Mouse (Mus musculus) hindbrain, embryonic 14.5 days (tissue): Measurements from ENCODE around the gene Usp18. TPM values are rescaled to one million over a fixed set of nuclear protein-coding genes. Genes with fewer than 3 reads are reported as not detected.

ENCODE experiments used
- ATAC-seq: fragments of 200-750 bp; cut with Nextera tagmentation; 2 replicates; pipeline ENCODE4 v1.8.0; 2017; ENCODE audit warnings: moderate number of reproducible peaks, mild to moderate bottlenecking, moderate TSS enrichment, moderate library complexity; ENCODE audit not compliant: low FRiP score
- DNase-seq: peaks from one replicate; pipeline ENCODE4 v3.0.0-alpha.2; 2015; ENCODE audit warnings: low spot score
- H3K27ac ChIP-seq: fragments of 300-500 bp; sonication (generic); 2 replicates; pipeline ENCODE4 v1.5.1; 2014; ENCODE audit warnings: mild to moderate bottlenecking, moderate library complexity
- H3K27me3 ChIP-seq: fragments of 300-500 bp; sonication (generic); 2 replicates; pipeline ENCODE4 v1.6.1; 2014; ENCODE audit warnings: mild to moderate bottlenecking, low read length, mixed read lengths; ENCODE audit not compliant: control insufficient read depth, insufficient read depth
- H3K36me3 ChIP-seq: fragments of 300-500 bp; sonication (generic); replicated peaks from 2 replicates; pipeline ENCODE4 v1.6.1; 2014; ENCODE audit not compliant: control insufficient read depth, insufficient read depth
- H3K4me1 ChIP-seq: fragments of 300-500 bp; sonication (generic); replicated peaks from 2 replicates; pipeline ENCODE4 v1.6.1; 2014; ENCODE audit warnings: antibody characterized with exemption, low read length, mixed read lengths; ENCODE audit not compliant: control insufficient read depth, insufficient read depth
- H3K4me2 ChIP-seq: fragments of 300-500 bp; sonication (generic); replicated peaks from 2 replicates; pipeline ENCODE4 v1.6.1; 2014; ENCODE audit warnings: mild to moderate bottlenecking, moderate library complexity
- H3K4me3 ChIP-seq: fragments of 300-500 bp; sonication (generic); replicated peaks from 2 replicates; pipeline ENCODE4 v1.5.1; 2014; ENCODE audit warnings: mild to moderate bottlenecking, low read length
- H3K9ac ChIP-seq: fragments of 300-500 bp; sonication (generic); 2 replicates; pipeline ENCODE4 v1.6.1; 2014
- H3K9me3 ChIP-seq: fragments of 300-500 bp; sonication (generic); 2 replicates; pipeline ENCODE4 v1.6.1; 2016; ENCODE audit warnings: low read length; ENCODE audit not compliant: control insufficient read depth
- WGBS: fragments of 180-500 bp; shearing (Covaris S2); extraction: QIAGEN DNeasy Blood & Tissue Kit; methylation state at CpG from one replicate; pipeline ENCODE4 v1.1.7; 2014; 5-methylcytosine and 5-hydroxymethylcytosine counted together
- polyA plus RNA-seq: library from polyadenylated mRNA; unstranded; fragments of >200 nt; fragmentation: Nextera tagmentation; extraction: Ambion mirVana; gene quantifications from 2 replicates; pipeline ENCODE4 v1.2.1, GENCODE M21; 2014

Usp18 gene
- polyA plus RNA-seq, 1 experiment from 2014 or later = 2.2 TPM

DNA sequence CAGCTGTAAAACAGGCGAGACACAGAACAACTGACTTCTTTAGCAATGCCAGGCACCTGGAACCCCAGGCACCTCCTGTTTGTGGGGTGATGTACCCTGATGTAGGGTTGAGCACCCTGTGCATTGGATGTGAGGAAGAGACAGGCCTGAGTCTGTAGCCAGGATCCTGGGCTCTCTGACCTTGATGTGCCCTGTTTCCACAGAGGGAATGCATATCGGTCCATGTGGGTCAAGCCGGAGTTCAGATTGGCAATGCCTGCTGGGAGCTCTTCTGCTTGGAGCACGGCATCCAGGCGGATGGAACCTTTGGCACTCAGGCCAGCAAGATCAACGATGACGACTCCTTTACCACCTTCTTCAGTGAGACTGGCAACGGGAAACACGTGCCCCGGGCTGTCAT, 25.5 kb upstream of the Usp18 start:
- Histone ChIP-seq H3K36me3 (no peaks in the 10 kb centered on the region), H3K4me1 (no peaks in the 10 kb centered on the region), H3K9ac (no peak overlapping the region), H3K9me3 (no peaks in the 10 kb centered on the region), H3K4me2 (no peak overlapping the region), H3K27ac (no peak overlapping the region), H3K4me3 (no peak overlapping the region), H3K27me3 (no peaks in the 10 kb centered on the region)
- WGBS = 93% methylated on average over 10 of the region's 10 CpGs
- no peak for DNase-seq
- ATAC-seq = no peak

DNA sequence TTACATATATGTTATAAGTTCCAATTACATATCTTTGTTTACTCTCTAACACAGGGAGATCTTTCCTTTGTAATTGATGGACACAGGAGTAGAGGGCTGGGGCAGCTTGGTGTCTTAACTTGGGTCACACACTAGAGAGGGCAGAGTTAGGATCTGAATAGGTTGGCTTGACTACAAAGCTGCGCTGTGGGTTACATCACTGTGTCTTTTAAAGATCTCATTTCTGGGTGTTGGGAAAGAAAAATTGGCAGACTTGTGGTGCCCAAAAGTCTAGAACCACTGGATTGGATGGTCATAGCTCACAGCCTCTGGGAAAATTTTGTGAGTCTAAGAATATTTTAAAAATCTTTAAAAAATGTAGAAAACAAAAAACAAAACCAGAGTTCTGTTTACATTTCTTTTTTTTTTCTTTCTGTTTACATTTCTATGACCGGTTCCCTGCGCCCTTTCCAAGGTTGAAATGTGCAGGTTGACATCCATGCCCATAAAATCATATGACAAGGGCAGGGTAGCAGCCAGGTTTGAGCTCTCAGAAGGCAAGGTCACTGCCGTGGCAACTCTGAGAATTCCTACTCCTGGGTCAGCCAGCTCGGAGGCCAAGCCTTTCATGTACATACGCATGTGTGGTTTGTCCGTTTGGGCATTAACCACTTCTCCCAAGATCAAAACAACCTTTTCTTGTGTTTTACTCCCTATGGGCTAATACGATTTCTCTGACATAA, 23.7 kb upstream of the Usp18 start:
- Histone ChIP-seq H3K9me3 (no peaks in the 10 kb centered on the region), H3K27ac (no peak overlapping the region), H3K27me3 (no peaks in the 10 kb centered on the region), H3K4me2 (no peak overlapping the region), H3K4me3 (no peak overlapping the region), H3K36me3 (no peaks in the 10 kb centered on the region), H3K9ac (no peak overlapping the region), H3K4me1 (no peaks in the 10 kb centered on the region)
- 87% methylated on average over 8 of the region's 8 CpGs for WGBS
- ATAC-seq (no peak), DNase-seq (no peak)

DNA sequence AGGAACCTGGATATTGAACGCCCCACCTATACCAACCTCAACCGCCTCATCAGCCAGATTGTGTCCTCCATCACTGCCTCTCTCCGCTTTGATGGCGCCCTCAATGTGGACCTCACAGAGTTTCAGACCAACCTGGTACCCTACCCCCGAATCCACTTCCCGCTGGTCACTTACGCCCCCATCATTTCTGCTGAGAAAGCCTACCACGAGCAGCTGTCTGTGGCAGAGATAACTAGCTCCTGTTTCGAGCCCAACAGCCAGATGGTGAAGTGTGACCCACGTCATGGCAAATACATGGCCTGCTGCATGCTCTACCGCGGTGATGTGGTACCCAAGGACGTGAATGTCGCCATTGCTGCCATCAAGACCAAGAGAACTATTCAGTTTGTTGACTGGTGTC, 22.7 kb upstream of the Usp18 start:
- H3K4me2 ChIP-seq = no peak overlapping the region
- no peak for DNase-seq
- WGBS = 97% methylated on average over 14 of the region's 14 CpGs

DNA sequence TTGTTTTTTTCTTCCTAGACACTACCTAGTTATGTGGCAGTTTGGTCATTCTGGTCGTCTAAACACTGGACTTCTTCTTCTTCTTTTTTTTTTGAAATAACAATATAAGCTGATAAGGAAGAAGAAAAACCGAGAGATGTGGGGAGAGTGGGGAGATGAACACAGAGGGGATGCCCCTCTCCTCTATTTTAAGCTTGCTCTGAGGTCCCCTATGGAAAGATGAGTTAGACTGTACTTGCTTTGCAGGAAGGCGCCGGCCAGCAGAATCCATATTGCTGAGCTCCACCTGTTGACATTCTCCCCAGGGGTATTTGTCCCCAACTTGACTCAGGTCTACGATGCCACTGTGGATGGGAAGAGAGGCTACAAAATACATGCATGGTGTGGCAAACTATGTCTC, 21.6 kb upstream of the Usp18 start:
- ATAC-seq (no peak), DNase-seq (no peak)
- Histone ChIP-seq H3K4me3 (no peak overlapping the region), H3K9ac (no peak overlapping the region), H3K27me3 (no peaks in the 10 kb centered on the region), H3K27ac (no peak overlapping the region), H3K9me3 (no peaks in the 10 kb centered on the region), H3K36me3 (no peaks in the 10 kb centered on the region), H3K4me2 (no peak overlapping the region), H3K4me1 (no peaks in the 10 kb centered on the region)
- 77% methylated on average over 5 of the region's 5 CpGs for WGBS

More for the DNA sequence above, 22.7 kb upstream of the Usp18 start:
- Histone ChIP-seq H3K4me3 (no peak overlapping the region), H3K27ac (no peak overlapping the region), H3K9me3 (no peaks in the 10 kb centered on the region), H3K27me3 (no peaks in the 10 kb centered on the region), H3K36me3 (no peaks in the 10 kb centered on the region), H3K4me1 (no peaks in the 10 kb centered on the region), H3K9ac (no peak overlapping the region)
- ATAC-seq = no peak

DNA sequence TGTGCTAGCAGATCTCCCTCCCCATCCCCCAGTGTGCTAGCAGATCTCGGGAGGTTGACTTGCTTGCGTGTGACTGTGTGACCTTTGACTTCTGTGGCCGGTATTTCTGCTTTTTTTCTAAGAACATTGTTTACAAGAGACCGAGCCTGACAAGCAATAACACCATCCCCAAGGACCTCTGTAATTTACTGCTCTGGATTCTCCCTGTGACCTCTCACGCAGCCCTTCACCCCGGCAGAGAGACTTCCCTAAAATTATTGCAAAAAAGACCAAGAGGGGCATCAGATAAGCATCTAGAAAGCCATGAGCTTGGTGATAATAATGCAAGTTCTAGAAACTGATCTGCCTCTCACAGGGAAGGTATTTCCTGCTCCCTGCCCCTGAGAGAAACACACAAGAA, 20.7 kb upstream of the Usp18 start:
- WGBS = 35% methylated on average over 6 of the region's 6 CpGs
- H3K4me1 ChIP-seq = no peaks in the 10 kb centered on the region
- ATAC-seq = no peak

DNA sequence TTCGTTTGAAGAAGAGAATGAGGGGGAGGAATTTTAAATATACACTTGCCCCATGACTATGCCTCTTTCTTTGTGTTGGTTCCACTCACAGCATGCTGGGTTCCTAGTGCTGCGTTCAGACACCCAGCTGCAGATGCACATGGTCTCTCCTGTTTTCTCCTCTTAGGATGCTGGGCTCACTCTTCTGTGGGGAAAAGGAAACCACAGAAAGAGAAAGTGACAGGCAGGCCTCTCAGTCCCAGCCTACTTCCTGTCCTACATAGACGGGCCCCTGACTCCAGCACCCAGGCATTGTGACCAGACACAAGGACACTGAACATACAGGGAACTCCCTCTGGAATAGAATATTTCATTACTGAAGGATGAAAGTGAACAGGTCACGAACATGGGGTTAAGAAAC, 19.7 kb upstream of the Usp18 start:
- ATAC-seq = no peak
- Histone ChIP-seq H3K27me3 (no peaks in the 10 kb centered on the region), H3K4me1 (no peaks in the 10 kb centered on the region), H3K9me3 (no peaks in the 10 kb centered on the region), H3K4me2 (no peak overlapping the region), H3K27ac (no peak overlapping the region), H3K36me3 (no peaks in the 10 kb centered on the region), H3K9ac (no peak overlapping the region), H3K4me3 (no peak overlapping the region)
- WGBS = 77% methylated on average over 4 of the region's 4 CpGs
- no peak for DNase-seq

More for the DNA sequence above, 20.7 kb upstream of the Usp18 start:
- no peak overlapping the region for H3K27ac ChIP-seq
- no peak overlapping the region for H3K4me2 ChIP-seq
- no peaks in the 10 kb centered on the region for H3K27me3 ChIP-seq
- no peaks in the 10 kb centered on the region for H3K36me3 ChIP-seq
- DNase-seq = no peak
- H3K4me3 ChIP-seq = no peak overlapping the region
- H3K9ac ChIP-seq = no peak overlapping the region
- H3K9me3 ChIP-seq = no peaks in the 10 kb centered on the region

DNA sequence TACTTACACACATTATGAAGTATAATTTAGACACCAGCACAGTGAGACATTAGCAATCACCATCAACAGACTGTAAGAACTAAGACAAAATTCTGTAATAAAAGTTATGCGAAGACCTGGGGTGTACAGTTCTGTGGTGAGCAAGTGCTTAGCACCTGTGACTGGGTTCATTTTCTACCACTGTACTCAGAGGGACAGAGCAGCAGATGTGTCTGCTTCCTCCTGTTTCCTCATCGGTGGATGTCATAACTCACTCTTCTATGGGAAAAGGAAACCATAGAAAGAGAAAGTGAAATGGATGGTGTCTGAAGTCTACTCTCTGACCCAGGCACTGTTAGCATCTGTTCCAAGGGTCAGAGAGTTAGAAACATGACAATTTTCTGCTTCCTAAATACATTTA, 19.0 kb upstream of the Usp18 start:
- Histone ChIP-seq H3K27me3 (no peaks in the 10 kb centered on the region), H3K36me3 (no peaks in the 10 kb centered on the region), H3K27ac (no peak overlapping the region), H3K4me2 (no peak overlapping the region), H3K9me3 (no peaks in the 10 kb centered on the region), H3K4me1 (no peaks in the 10 kb centered on the region), H3K9ac (no peak overlapping the region), H3K4me3 (no peak overlapping the region)
- no peak for DNase-seq
- WGBS = 94% methylated on average over 2 of the region's 2 CpGs
- no peak for ATAC-seq

DNA sequence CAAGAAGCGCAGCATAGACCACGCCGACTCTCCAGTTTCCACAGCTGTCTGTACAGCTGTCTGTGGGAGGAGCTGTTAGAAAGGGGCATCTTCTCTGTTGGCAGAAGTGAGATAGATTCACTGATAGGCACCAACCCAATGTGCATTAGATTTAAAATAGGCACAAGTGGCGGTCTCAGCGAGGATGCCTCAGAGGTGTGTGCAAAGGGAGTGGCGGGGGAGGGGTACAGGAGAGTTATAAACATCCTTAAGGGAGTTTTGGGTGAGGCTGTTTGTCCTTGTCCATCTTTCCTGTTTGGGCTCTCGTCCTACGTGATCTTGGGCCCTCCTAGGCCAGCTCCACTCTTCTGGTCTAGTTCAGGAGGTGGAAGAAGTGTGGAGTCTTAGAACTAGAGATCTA, 17.3 kb upstream of the Usp18 start:
- 77% methylated on average over 8 of the region's 8 CpGs for WGBS

DNA sequence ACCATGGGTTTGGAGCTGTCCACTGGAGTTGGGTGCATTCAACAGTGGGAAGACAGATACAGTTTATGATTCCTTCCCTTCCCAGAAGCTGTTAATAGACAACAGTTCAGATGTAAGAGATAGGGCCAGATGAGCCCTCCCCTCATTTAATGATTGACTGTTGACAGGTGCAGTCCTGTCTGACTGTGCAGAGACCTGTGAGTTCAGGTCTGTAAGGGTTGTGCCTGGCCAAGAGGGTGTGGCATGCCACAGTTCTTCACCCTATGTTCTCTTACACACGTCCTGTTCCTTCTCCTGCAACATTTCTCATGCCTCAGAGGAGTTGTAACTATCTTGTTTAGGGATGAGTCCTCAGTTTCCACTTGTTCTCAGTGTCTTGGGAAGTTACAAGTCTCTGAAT, 13.1 kb upstream of the Usp18 start:
- Histone ChIP-seq H3K36me3 (no peaks in the 10 kb centered on the region), H3K9me3 (no peaks in the 10 kb centered on the region), H3K27ac (no peak overlapping the region), H3K4me2 (no peak overlapping the region), H3K4me3 (no peak overlapping the region), H3K4me1 (no peaks in the 10 kb centered on the region), H3K9ac (no peak overlapping the region), H3K27me3 (no peaks in the 10 kb centered on the region)
- ATAC-seq = no peak
- no peak for DNase-seq
- 60% methylated on average over 1 of the region's 1 CpGs for WGBS

More for the DNA sequence above, 17.3 kb upstream of the Usp18 start:
- Histone ChIP-seq H3K27me3 (no peaks in the 10 kb centered on the region), H3K27ac (no peak overlapping the region), H3K9me3 (no peaks in the 10 kb centered on the region), H3K4me2 (no peak overlapping the region), H3K4me3 (no peak overlapping the region), H3K9ac (no peak overlapping the region), H3K36me3 (no peaks in the 10 kb centered on the region), H3K4me1 (no peaks in the 10 kb centered on the region)
- DNase-seq (no peak), ATAC-seq (no peak)

DNA sequence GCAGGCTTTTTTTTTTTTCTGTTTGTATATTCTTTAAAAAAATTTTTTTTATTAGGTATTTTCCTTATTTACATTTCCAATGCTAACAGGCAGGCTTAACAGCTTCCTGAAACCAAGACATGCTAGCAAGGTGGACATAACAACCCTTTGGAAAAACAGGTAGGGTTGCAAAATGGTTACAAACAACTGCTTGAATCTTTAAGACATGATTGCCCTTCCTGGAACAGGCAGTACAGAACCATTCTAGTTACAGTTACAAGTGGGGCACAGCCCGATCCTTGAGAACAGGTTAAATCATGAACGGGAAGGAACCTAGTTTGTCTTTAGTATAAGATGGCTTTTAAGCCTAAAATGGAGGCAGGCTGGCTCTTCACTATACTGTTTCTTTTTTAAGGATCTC, 9.3 kb upstream of the Usp18 start:
- Histone ChIP-seq H3K9ac (no peak overlapping the region), H3K27me3 (no peaks in the 10 kb centered on the region), H3K27ac (no peak overlapping the region), H3K9me3 (no peaks in the 10 kb centered on the region), H3K4me1 (no peaks in the 10 kb centered on the region), H3K36me3 (no peaks in the 10 kb centered on the region), H3K4me2 (no peak overlapping the region), H3K4me3 (no peak overlapping the region)
- DNase-seq (no peak), ATAC-seq (no peak)
- 96% methylated on average over 2 of the region's 2 CpGs for WGBS
